Mouse (Mus musculus): ENCODE data around the gene Bzw1. TPM values are rescaled to one million over a fixed set of nuclear protein-coding genes. Genes with fewer than 3 reads are reported as not detected.

The Bzw1 gene
- 85.0 and 102 TPM in 2 replicates for polyA plus RNA-seq (2021; fragmentation: Nextera tagmentation)
- long read RNA-seq, experiment 1, transcript Bzw1-201 (12 exons, 3,876 nt): major isoform, 1,498 of 1,666 reads
- long read RNA-seq, experiment 1, partial matches to known transcripts: 94 of 1,666 reads
- long read RNA-seq, experiment 1, other reads (novel, unspliced or antisense): 74 of 1,666 reads
- long read RNA-seq, experiment 2, transcript Bzw1-201 (12 exons, 3,876 nt): major isoform, 91 of 205 reads
- long read RNA-seq, experiment 2, partial matches to known transcripts: 110 of 205 reads
- long read RNA-seq, experiment 2, other reads (novel, unspliced or antisense): 4 of 205 reads

GRCm38 (mm10) chr1:58392652-58393283 is at the start of gene Bzw1:
TSS of gene Bzw1 (plus strand) at chr1:58392898.

GRCm38 (mm10) chr1:58423371-58424248 is 30.9 kb downstream of the Bzw1 start, which contains the start of gene Clk1:
TSS of gene Clk1 (minus strand) at chr1:58424066.

GRCm38 (mm10) chr1:58445143-58445722 is 52.5 kb downstream of the Bzw1 start, which contains the start of the genes Nif3l1 and Ppil3:
TSS of gene Nif3l1 (plus strand) at chr1:58445151.
TSS of gene Ppil3 (minus strand) at chr1:58445486.

Other genes starting within 250 kb of the Bzw1 start
- gene Aox4, start 182.5 kb upstream of the Bzw1 start, polyA plus RNA-seq (2021; fragmentation: Nextera tagmentation): 0.15 and 0.34 TPM in 2 replicates
- not detected in 2 replicates for gene Aox2, start 114.6 kb upstream of the Bzw1 start, polyA plus RNA-seq (2021; fragmentation: Nextera tagmentation)
- 12.2 and 14.8 TPM in 2 replicates for gene Clk1, start 31.2 kb downstream of the Bzw1 start, polyA plus RNA-seq (2021; fragmentation: Nextera tagmentation)
- gene Nif3l1, start 52.3 kb downstream of the Bzw1 start, polyA plus RNA-seq (2021; fragmentation: Nextera tagmentation): 14.9 and 18.0 TPM in 2 replicates
- gene Ppil3, start 52.6 kb downstream of the Bzw1 start, polyA plus RNA-seq (2021; fragmentation: Nextera tagmentation): 54.6 and 57.9 TPM in 2 replicates
- gene Orc2, start 112.2 kb downstream of the Bzw1 start, polyA plus RNA-seq (2021; fragmentation: Nextera tagmentation): 21.3 and 33.6 TPM in 2 replicates
- 35.0 TPM in 2 replicates for gene Fam126b, start 193.4 kb downstream of the Bzw1 start, polyA plus RNA-seq (2021; fragmentation: Nextera tagmentation)
- 557 and 563 TPM in 2 replicates for gene Ndufb3, start 193.5 kb downstream of the Bzw1 start, polyA plus RNA-seq (2021; fragmentation: Nextera tagmentation)

Measured in left cerebral cortex, adult 6 months (tissue).